Mouse (Mus musculus) right cerebral cortex, postnatal 25 days (tissue): ENCODE data around the gene Shd.

Source experiments
- DNase-seq: peaks from one replicate; pipeline ENCODE4 v3.0.0; 2022

The Shd gene

GRCm38 (mm10) chr17:56008356-56009087 is 38.3 kb downstream of the Shd start:
- peak; percentile 92 for DNase-seq

GRCm38 (mm10) chr17:56009088-56009961 is 39.1 kb downstream of the Shd start:
- peak; percentile 92 for DNase-seq

- DNase-seq = no peak
Measured at GRCm38 (mm10) chr17:56009962-56010240, 39.6 kb downstream of the Shd start.

- no peak for DNase-seq
Measured at GRCm38 (mm10) chr17:56010255-56010654, 40.0 kb downstream of the Shd start.

GRCm38 (mm10) chr17:56010681-56011080 is 40.4 kb downstream of the Shd start:
- peak; percentile 75 for DNase-seq

GRCm38 (mm10) chr17:56011441-56011840 is 41.2 kb downstream of the Shd start:
- no peak for DNase-seq

GRCm38 (mm10) chr17:56015293-56015692 is 45.0 kb downstream of the Shd start:
- no peak for DNase-seq

GRCm38 (mm10) chr17:56016382-56016781 is 46.1 kb downstream of the Shd start:
- no peak for DNase-seq

- DNase-seq = no peak
Measured at GRCm38 (mm10) chr17:56016793-56017785, 46.8 kb downstream of the Shd start.

GRCm38 (mm10) chr17:56017848-56018247 is 47.6 kb downstream of the Shd start:
- DNase-seq = no peak

- peak; percentile 73 for DNase-seq
Measured at GRCm38 (mm10) chr17:56018347-56019131, 48.3 kb downstream of the Shd start.

GRCm38 (mm10) chr17:56020400-56021084 is 50.3 kb downstream of the Shd start:
- peak; percentile 5 for DNase-seq

- DNase-seq = peak; percentile 76
Measured at GRCm38 (mm10) chr17:56021161-56021910, 51.1 kb downstream of the Shd start.

GRCm38 (mm10) chr17:56022131-56022988 is 52.1 kb downstream of the Shd start:
- DNase-seq = no peak

- no peak for DNase-seq
Measured at GRCm38 (mm10) chr17:56022989-56023290, 52.7 kb downstream of the Shd start.

- no peak for DNase-seq
Measured at GRCm38 (mm10) chr17:56023386-56023785, 53.1 kb downstream of the Shd start.

GRCm38 (mm10) chr17:56024476-56024875 is 54.2 kb downstream of the Shd start:
- DNase-seq = no peak

GRCm38 (mm10) chr17:56024931-56025330 is 54.7 kb downstream of the Shd start:
- DNase-seq = no peak
